Mouse (Mus musculus): ENCODE measurements around the gene Tor3a.

DNA sequence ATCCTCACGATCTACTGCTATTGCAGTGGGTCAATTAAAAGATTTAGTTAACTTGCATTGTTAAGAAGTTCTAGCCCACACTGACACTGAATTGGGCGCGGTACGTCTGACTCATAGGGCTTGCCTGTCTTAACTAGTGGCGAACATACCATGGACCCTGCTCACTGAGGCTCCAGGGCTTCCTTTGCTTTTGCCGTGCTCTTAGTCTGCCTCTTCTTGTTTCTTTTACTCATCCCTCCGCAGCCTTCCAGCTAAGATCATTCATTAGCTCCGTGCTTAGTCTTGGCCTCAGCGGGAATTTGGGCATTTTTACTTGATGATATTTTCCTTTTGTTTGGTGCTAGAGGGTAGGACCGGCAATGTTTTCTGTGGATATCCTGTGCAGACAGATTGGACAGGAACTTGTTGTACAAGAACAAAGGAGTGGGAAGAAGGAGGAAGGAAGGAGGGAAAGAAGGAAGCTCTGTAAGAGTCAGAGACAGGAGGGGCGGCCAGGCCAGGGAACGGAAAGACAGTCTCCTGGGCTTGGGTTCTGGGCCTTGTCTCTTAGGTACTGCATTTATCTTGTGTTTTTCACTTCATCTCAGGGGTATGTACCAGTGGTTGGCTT, 57.1 kb downstream of the Tor3a start:
- TF ChIP-seq CTCF (IDR thresholded peaks at IDR 0.05; ENCODE audit: borderline replicate concordance, extremely low read depth, insufficient read depth, insufficient read length) (no peak), POLR2A (IDR thresholded peaks at IDR 0.05; ENCODE audit: borderline replicate concordance, extremely low read depth, insufficient read depth, insufficient read length, poor library complexity, severe bottlenecking) (no peak)

Measured in brain, embryonic 14.5 days (tissue).